8 mouse cellular contexts compared by ENCODE assay signal in the genomic region with DNA sequence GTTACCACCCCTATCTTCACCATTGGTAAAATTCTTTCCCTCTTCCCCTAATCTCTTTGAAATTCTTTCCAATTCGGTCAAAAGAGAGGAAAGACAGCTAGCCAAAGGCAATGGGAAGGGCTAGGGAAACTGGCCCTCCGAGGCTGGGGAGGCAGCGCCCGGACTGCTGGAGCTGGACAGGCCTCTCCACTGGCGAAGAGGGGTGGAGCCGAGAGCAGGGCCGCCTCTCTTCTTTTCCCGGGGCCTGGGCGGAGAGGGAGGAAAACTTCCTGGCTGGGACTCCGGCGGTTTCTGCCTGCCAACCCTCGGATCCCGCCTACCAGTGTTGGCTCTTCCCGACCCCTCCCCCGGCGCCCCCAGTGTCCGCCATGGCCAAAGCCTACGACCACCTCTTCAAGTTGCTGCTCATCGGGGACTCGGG. TPM values are rescaled to one million over a fixed set of nuclear protein-coding genes. Genes with fewer than 3 reads are reported as not detected.
A peak's percentile ranks its signal among the peaks of the same experiment; 100 is the strongest.
DNase-seq lines count a peak whose midpoint lies in the region; ATAC-seq and TF ChIP-seq lines count a peak whose summit lies in the region.

No protein-coding gene starts in this region.

- peak; percentile 90 for ATAC-seq in intestine, embryonic 15.5 days
- ATAC-seq in limb, embryonic 14.5 days (ENCODE audit: low FRiP score, low read depth) = peak; percentile 88
- ATAC-seq in midbrain, embryonic 13.5 days = peak; percentile 86
- ATAC-seq in stomach, embryonic 14.5 days (ENCODE audit: insufficient number of reproducible peaks, insufficient read depth, low FRiP score, low read depth) = peak; percentile 89

- peak; percentile 28 to 35 for DNase-seq in spleen, adult 18-20 months
- DNase-seq in spleen, adult 12 weeks (ENCODE audit: low spot score) = no peak
- DNase-seq in embryo, embryonic 9.5 days (ENCODE audit: extremely low spot score) = peak; percentile 82
- DNase-seq in gastrocnemius, postnatal 36 days = peak; percentile 74 to 78
- peak; percentile 82 for DNase-seq in limb, embryonic 14.5 days (ENCODE audit: low spot score)

- H3K27ac ChIP-seq in intestine, embryonic 15.5 days = peak overlapping the region; percentile 89
- H3K27ac ChIP-seq in limb, embryonic 14.5 days (replicated peaks; ENCODE audit: low read depth, low read length) = peak overlapping the region; percentile 76
- H3K27ac ChIP-seq in midbrain, embryonic 13.5 days = peak overlapping the region; percentile 56; the same call in 1 of the 2 replicates
- H3K27ac ChIP-seq in stomach, embryonic 14.5 days (ENCODE audit: low read length) = peak overlapping the region; percentile 77

- peak overlapping the region; percentile 55 for H3K9ac ChIP-seq in intestine, embryonic 15.5 days
- peak overlapping the region; percentile 65 for H3K9ac ChIP-seq in limb, embryonic 14.5 days (ENCODE audit: low read depth, low read length, severe bottlenecking)
- H3K9ac ChIP-seq in midbrain, embryonic 13.5 days (replicated peaks) = peak overlapping the region; percentile 71
- peak overlapping the region; percentile 45 for H3K9ac ChIP-seq in stomach, embryonic 14.5 days (replicated peaks; ENCODE audit: low read depth, low read length)

- H3K36me3 ChIP-seq in intestine, embryonic 15.5 days = 0 out of 2 replicates have a peak, but pooled peaks cover 4% of the 10 kb centered on the region
- H3K36me3 ChIP-seq in limb, embryonic 14.5 days (ENCODE audit: control insufficient read depth, insufficient read depth, low read length) = peaks cover 10% of the 10 kb centered on the region
- H3K36me3 ChIP-seq in midbrain, embryonic 13.5 days = peaks cover 8% of the 10 kb centered on the region
- H3K36me3 ChIP-seq in stomach, embryonic 14.5 days (ENCODE audit: control insufficient read depth, insufficient read depth, low read length) = peaks cover 8% of the 10 kb centered on the region; the same call in 1 of the 2 replicates

- under 1% methylated on average over 20 of the region's 20 CpGs for WGBS in intestine, embryonic 15.5 days
- WGBS in limb, embryonic 14.5 days = under 1% methylated on average over 12 of the region's 20 CpGs
- WGBS in midbrain, embryonic 13.5 days = under 1% methylated on average over 20 of the region's 20 CpGs
- WGBS in stomach, embryonic 14.5 days = 0% methylated on average over 19 of the region's 20 CpGs

- H3K4me1 ChIP-seq in intestine, embryonic 15.5 days (replicated peaks) = peaks cover 9% of the 10 kb centered on the region
- peaks cover 11% of the 10 kb centered on the region for H3K4me1 ChIP-seq in limb, embryonic 14.5 days (ENCODE audit: control insufficient read depth, insufficient read depth, low read length)
- peaks cover 17% of the 10 kb centered on the region for H3K4me1 ChIP-seq in midbrain, embryonic 13.5 days (replicated peaks)
- peaks cover 13% of the 10 kb centered on the region; the same call in 1 of the 2 replicates for H3K4me1 ChIP-seq in stomach, embryonic 14.5 days (ENCODE audit: control insufficient read depth, insufficient read depth, low read length)

- peak overlapping the region; percentile 80 for H3K4me2 ChIP-seq in intestine, embryonic 15.5 days (replicated peaks)
- peak overlapping the region; percentile 66 for H3K4me2 ChIP-seq in limb, embryonic 14.5 days (replicated peaks; ENCODE audit: low read depth, low read length, severe bottlenecking)
- H3K4me2 ChIP-seq in midbrain, embryonic 13.5 days (replicated peaks) = peak overlapping the region; percentile 78
- H3K4me2 ChIP-seq in stomach, embryonic 14.5 days (replicated peaks; ENCODE audit: low read depth, low read length) = peak overlapping the region; percentile 51

- intact Hi-C loops in gastrocnemius, postnatal 36 days (cut with DNase I) = loop anchor here (1.0 to 5.0 kb wide), 3 partner anchors 44 to 247 kb away; partner anchors contain the start of genes Dennd4b and Npr1

- H3K27me3 ChIP-seq in intestine, embryonic 15.5 days (replicated peaks) = no peaks in the 10 kb centered on the region
- H3K27me3 ChIP-seq in limb, embryonic 14.5 days (ENCODE audit: control insufficient read depth, insufficient read depth, low read length) = no peaks in the 10 kb centered on the region
- H3K27me3 ChIP-seq in midbrain, embryonic 13.5 days = no peaks in the 10 kb centered on the region
- no peaks in the 10 kb centered on the region for H3K27me3 ChIP-seq in stomach, embryonic 14.5 days (ENCODE audit: control insufficient read depth, insufficient read depth, low read length)

- H3K4me3 ChIP-seq in intestine, embryonic 15.5 days (replicated peaks) = peak overlapping the region; percentile 53
- H3K4me3 ChIP-seq in limb, embryonic 14.5 days (replicated peaks; ENCODE audit: low read length) = peak overlapping the region; percentile 45
- H3K4me3 ChIP-seq in midbrain, embryonic 13.5 days (replicated peaks) = peak overlapping the region; percentile 43
- H3K4me3 ChIP-seq in stomach, embryonic 14.5 days (ENCODE audit: low read depth, low read length) = peak overlapping the region; percentile 44

- 0 out of 2 replicates have a peak, but pooled peaks have one; percentile 62 for TF ChIP-seq POLR2A in limb, embryonic 14.5 days (IDR thresholded peaks at IDR 0.05; ENCODE audit: borderline replicate concordance, extremely low read depth, insufficient read depth, insufficient read length)

- no peaks in the 10 kb centered on the region for H3K9me3 ChIP-seq in intestine, embryonic 15.5 days
- H3K9me3 ChIP-seq in limb, embryonic 14.5 days (ENCODE audit: control insufficient read depth, low read length) = no peaks in the 10 kb centered on the region
- H3K9me3 ChIP-seq in midbrain, embryonic 13.5 days = no peaks in the 10 kb centered on the region
- no peaks in the 10 kb centered on the region for H3K9me3 ChIP-seq in stomach, embryonic 14.5 days (ENCODE audit: control insufficient read depth, low read depth, low read length)

RNA-seq across cellular contexts. Expression of gene Rab13, which starts 7.0 kb away (rescaled TPM):
- 1 to 10 TPM; 6.1 to 7.1 TPM for total RNA-seq in gastrocnemius, postnatal 36 days (2021)
- 23.1 and 23.5 TPM in 2 replicates for polyA plus RNA-seq in intestine, embryonic 15.5 days (2015; fragmentation: Nextera tagmentation; extraction: Ambion mirVana)
- polyA plus RNA-seq in limb, embryonic 14.5 days (2012; rRNA removed) = 23.8 and 35.8 TPM in 2 replicates
- polyA plus RNA-seq in limb, embryonic 14.5 days (2014; fragmentation: Nextera tagmentation; extraction: Ambion mirVana) = 17.8 and 21.8 TPM in 2 replicates
- polyA plus RNA-seq in midbrain, embryonic 13.5 days (2015; fragmentation: Nextera tagmentation; extraction: Ambion mirVana) = 19.9 and 25.6 TPM in 2 replicates
- polyA plus RNA-seq in stomach, embryonic 14.5 days (2014; fragmentation: Nextera tagmentation; extraction: Ambion mirVana) = 17.7 and 18.1 TPM in 2 replicates

RNA-seq across cellular contexts. Expression of gene Rps27, which starts 7.1 kb away (rescaled TPM):
- total RNA-seq in gastrocnemius, postnatal 36 days (2021) = 100 to 1,000 TPM; 700 to 984 TPM
- polyA plus RNA-seq in intestine, embryonic 15.5 days (2015; fragmentation: Nextera tagmentation; extraction: Ambion mirVana) = 1,458 and 1,499 TPM in 2 replicates
- polyA plus RNA-seq in limb, embryonic 14.5 days (2012; rRNA removed) = 3,285 and 4,392 TPM in 2 replicates
- polyA plus RNA-seq in limb, embryonic 14.5 days (2014; fragmentation: Nextera tagmentation; extraction: Ambion mirVana) = 2,297 and 2,465 TPM in 2 replicates
- 1,033 and 1,129 TPM in 2 replicates for polyA plus RNA-seq in midbrain, embryonic 13.5 days (2015; fragmentation: Nextera tagmentation; extraction: Ambion mirVana)
- polyA plus RNA-seq in stomach, embryonic 14.5 days (2014; fragmentation: Nextera tagmentation; extraction: Ambion mirVana) = 2,110 and 2,351 TPM in 2 replicates

RNA-seq across cellular contexts. Expression of gene Jtb, which starts 10.9 kb away (rescaled TPM):
- total RNA-seq in gastrocnemius, postnatal 36 days (2021) = 10 to 100 TPM; 58.9 to 63.8 TPM
- polyA plus RNA-seq in intestine, embryonic 15.5 days (2015; fragmentation: Nextera tagmentation; extraction: Ambion mirVana) = 111 and 113 TPM in 2 replicates
- polyA plus RNA-seq in limb, embryonic 14.5 days (2012; rRNA removed) = 74.2 and 78.2 TPM in 2 replicates
- 120 and 130 TPM in 2 replicates for polyA plus RNA-seq in limb, embryonic 14.5 days (2014; fragmentation: Nextera tagmentation; extraction: Ambion mirVana)
- 90.2 and 97.6 TPM in 2 replicates for polyA plus RNA-seq in midbrain, embryonic 13.5 days (2015; fragmentation: Nextera tagmentation; extraction: Ambion mirVana)
- polyA plus RNA-seq in stomach, embryonic 14.5 days (2014; fragmentation: Nextera tagmentation; extraction: Ambion mirVana) = 112 and 116 TPM in 2 replicates

RNA-seq across cellular contexts. Expression of gene Creb3l4, which starts 22.8 kb away (rescaled TPM):
- total RNA-seq in gastrocnemius, postnatal 36 days (2021) = under 1 TPM in 1 of 2 experiments, not detected in 1; 0.26 TPM
- polyA plus RNA-seq in intestine, embryonic 15.5 days (2015; fragmentation: Nextera tagmentation; extraction: Ambion mirVana) = 10.7 and 14.5 TPM in 2 replicates
- 6.3 and 6.4 TPM in 2 replicates for polyA plus RNA-seq in limb, embryonic 14.5 days (2012; rRNA removed)
- polyA plus RNA-seq in limb, embryonic 14.5 days (2014; fragmentation: Nextera tagmentation; extraction: Ambion mirVana) = 6.7 and 10.0 TPM in 2 replicates
- 3.3 and 3.4 TPM in 2 replicates for polyA plus RNA-seq in midbrain, embryonic 13.5 days (2015; fragmentation: Nextera tagmentation; extraction: Ambion mirVana)
- polyA plus RNA-seq in stomach, embryonic 14.5 days (2014; fragmentation: Nextera tagmentation; extraction: Ambion mirVana) = 20.6 and 21.4 TPM in 2 replicates

RNA-seq across cellular contexts. Expression of gene Slc39a1, which starts 27.4 kb away (rescaled TPM):
- total RNA-seq in gastrocnemius, postnatal 36 days (2021) = 10 to 100 TPM; 47.5 to 48.3 TPM
- polyA plus RNA-seq in intestine, embryonic 15.5 days (2015; fragmentation: Nextera tagmentation; extraction: Ambion mirVana) = 114 and 119 TPM in 2 replicates
- polyA plus RNA-seq in limb, embryonic 14.5 days (2012; rRNA removed) = 56.8 and 66.4 TPM in 2 replicates
- 104 and 111 TPM in 2 replicates for polyA plus RNA-seq in limb, embryonic 14.5 days (2014; fragmentation: Nextera tagmentation; extraction: Ambion mirVana)
- polyA plus RNA-seq in midbrain, embryonic 13.5 days (2015; fragmentation: Nextera tagmentation; extraction: Ambion mirVana) = 57.0 and 60.9 TPM in 2 replicates
- polyA plus RNA-seq in stomach, embryonic 14.5 days (2014; fragmentation: Nextera tagmentation; extraction: Ambion mirVana) = 114 and 119 TPM in 2 replicates
